Mouse (Mus musculus) liver, adult 2 months (tissue): ENCODE measurements around the gene B3gnt3. TPM values are rescaled to one million over a fixed set of nuclear protein-coding genes. Genes with fewer than 3 reads are reported as not detected.
"Not testable (repeated sequence)": the region's sequence is repeated elsewhere in the genome, so short reads cannot be mapped to it uniquely, and the experiment has no call there.

ENCODE experiments used
- DNase-seq: peaks from one replicate; pipeline ENCODE4 v3.0.0-alpha.2; 2011; ENCODE audit warnings: low read depth, low spot score; ENCODE audit errors: extremely low read depth
- H3K27ac ChIP-seq: fragments of 200-500 bp; replicated peaks from 2 replicates; pipeline ENCODE4 v1.5.1; 2012; ENCODE audit warnings: low read depth, mild to moderate bottlenecking, control low read depth, inconsistent platforms, low read length; ENCODE audit not compliant: insufficient read depth
- H3K27me3 ChIP-seq: fragments of 200-500 bp; 2 replicates; pipeline ENCODE4 v1.6.1; 2012; ENCODE audit warnings: mild to moderate bottlenecking, moderate library complexity, low read length, inconsistent platforms; ENCODE audit not compliant: control insufficient read depth, insufficient read depth
- H3K36me3 ChIP-seq: fragments of 200-500 bp; 2 replicates; pipeline ENCODE4 v1.6.1; 2012; ENCODE audit warnings: low read length, inconsistent platforms; ENCODE audit not compliant: control insufficient read depth, insufficient read depth
- H3K4me1 ChIP-seq: fragments of 200-500 bp; 2 replicates; pipeline ENCODE4 v1.6.1; 2011; ENCODE audit warnings: low read length; ENCODE audit not compliant: control insufficient read depth, insufficient read depth
- H3K4me3 ChIP-seq: fragments of 200-500 bp; 2 replicates; pipeline ENCODE4 v1.5.1; 2011; ENCODE audit warnings: low read depth, mild to moderate bottlenecking, control low read depth, low read length, moderate library complexity; ENCODE audit not compliant: insufficient read depth
- H3K79me2 ChIP-seq: fragments of 200-500 bp; 2 replicates; pipeline ENCODE4 v1.6.1; 2012; ENCODE audit warnings: inconsistent platforms, mild to moderate bottlenecking, low read length, moderate library complexity; ENCODE audit not compliant: control insufficient read depth, insufficient read depth
- H3K9ac ChIP-seq: fragments of 200-500 bp; 2 replicates; pipeline ENCODE4 v1.6.1; 2012; ENCODE audit warnings: low read depth, mild to moderate bottlenecking, control low read depth, inconsistent platforms, low read length
- CTCF ChIP-seq: fragments of 200-500 bp; IDR thresholded peaks from 2 replicates; pipeline ENCODE4 v1.5.1; 2011; ENCODE audit warnings: low read depth, low read length, control low read depth
- POLR2A ChIP-seq: fragments of 200-500 bp; IDR thresholded peaks from 2 replicates; pipeline ENCODE4 v1.6.1; 2011; ENCODE audit warnings: low read length, control low read depth; ENCODE audit not compliant: insufficient read depth; ENCODE audit errors: extremely low read depth
- WGBS: fragments of 180-500 bp; shearing (Covaris S2); methylation state at CpG from one replicate; pipeline ENCODE4 v1.1.7; 2018; 5-methylcytosine and 5-hydroxymethylcytosine counted together
- polyA plus RNA-seq: library from polyadenylated mRNA; depleted of rRNA; stranded (reverse); fragments of >200 nt; gene quantifications from 2 replicates; pipeline ENCODE4 v1.2.3, GENCODE M21; 2012
- total RNA-seq: library from RNA; depleted of rRNA; stranded (reverse); fragments of >200 nt; gene quantifications from 2 replicates; pipeline ENCODE4 v1.2.3, GENCODE M21; 2014

The B3gnt3 gene
- total and polyA plus RNA-seq, 2 experiments, result 0.92 to 2.6 TPM

GRCm38 (mm10) chr8:71707874-71708273 lies 6.3 kb upstream of the B3gnt3 start:
- peak; percentile 81 for TF ChIP-seq CTCF
- TF ChIP-seq POLR2A, result no peak
- no peaks in the 10 kb centered on the region for H3K36me3 ChIP-seq
- peak; percentile 36 for DNase-seq
- no peak overlapping the region for H3K9ac ChIP-seq
- no peak overlapping the region for H3K4me3 ChIP-seq
- no peaks in the 10 kb centered on the region for H3K4me1 ChIP-seq
- 39% methylated on average over 8 of the region's 8 CpGs for WGBS
- H3K27me3 ChIP-seq, result no peaks in the 10 kb centered on the region
- H3K79me2 ChIP-seq, result no peaks in the 10 kb centered on the region
- H3K27ac ChIP-seq, result no peak overlapping the region

GRCm38 (mm10) chr8:71703400-71703799 lies 1.8 kb upstream of the B3gnt3 start:
- not testable (repeated sequence) for H3K9ac ChIP-seq, H3K27me3 ChIP-seq, H3K79me2 ChIP-seq, H3K27ac ChIP-seq, DNase-seq, H3K36me3 ChIP-seq, H3K4me3 ChIP-seq, H3K4me1 ChIP-seq

GRCm38 (mm10) chr8:71702923-71703322 lies 1.3 kb upstream of the B3gnt3 start:
- no peaks in the 10 kb centered on the region for H3K79me2 ChIP-seq
- no peak overlapping the region for H3K4me3 ChIP-seq
- H3K4me1 ChIP-seq, result peaks cover 3% of the 10 kb centered on the region; the same call in 1 of the 2 replicates
- H3K9ac ChIP-seq, result no peak overlapping the region
- no peak for TF ChIP-seq POLR2A
- no peak for TF ChIP-seq CTCF
- H3K27me3 ChIP-seq, result no peaks in the 10 kb centered on the region
- 82% methylated on average over 3 of the region's 3 CpGs for WGBS
- H3K27ac ChIP-seq, result no peak overlapping the region
- no peak for DNase-seq
- H3K36me3 ChIP-seq, result no peaks in the 10 kb centered on the region

DNA sequence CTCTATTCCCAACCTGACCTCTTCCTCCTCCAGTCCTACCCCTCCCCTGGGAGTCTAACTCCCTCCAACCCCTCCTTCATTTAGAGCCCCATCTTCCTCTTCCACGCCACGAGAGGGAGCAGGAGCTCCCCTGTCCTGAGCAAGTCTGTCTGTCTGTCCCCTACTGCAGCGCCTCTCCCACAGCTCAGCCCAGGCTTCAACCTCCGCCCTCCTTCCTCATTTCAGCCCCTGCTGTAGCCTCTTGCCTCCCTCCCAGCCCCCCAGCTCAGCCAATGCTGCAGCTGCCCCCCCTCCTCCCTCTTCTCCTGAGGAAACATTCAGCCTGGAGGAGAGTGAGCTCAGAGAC lies 471 bp upstream of the B3gnt3 start:
- Histone ChIP-seq H3K4me1 (peaks cover 3% of the 10 kb centered on the region; the same call in 1 of the 2 replicates), H3K27ac (no peak overlapping the region), H3K9ac (no peak overlapping the region), H3K36me3 (no peaks in the 10 kb centered on the region), H3K27me3 (no peaks in the 10 kb centered on the region), H3K4me3 (no peak overlapping the region), H3K79me2 (no peaks in the 10 kb centered on the region)
- no peak for DNase-seq
- peak; percentile 35 for TF ChIP-seq CTCF
- no peak for TF ChIP-seq POLR2A
- 59% methylated on average over 4 of the region's 4 CpGs for WGBS

DNA sequence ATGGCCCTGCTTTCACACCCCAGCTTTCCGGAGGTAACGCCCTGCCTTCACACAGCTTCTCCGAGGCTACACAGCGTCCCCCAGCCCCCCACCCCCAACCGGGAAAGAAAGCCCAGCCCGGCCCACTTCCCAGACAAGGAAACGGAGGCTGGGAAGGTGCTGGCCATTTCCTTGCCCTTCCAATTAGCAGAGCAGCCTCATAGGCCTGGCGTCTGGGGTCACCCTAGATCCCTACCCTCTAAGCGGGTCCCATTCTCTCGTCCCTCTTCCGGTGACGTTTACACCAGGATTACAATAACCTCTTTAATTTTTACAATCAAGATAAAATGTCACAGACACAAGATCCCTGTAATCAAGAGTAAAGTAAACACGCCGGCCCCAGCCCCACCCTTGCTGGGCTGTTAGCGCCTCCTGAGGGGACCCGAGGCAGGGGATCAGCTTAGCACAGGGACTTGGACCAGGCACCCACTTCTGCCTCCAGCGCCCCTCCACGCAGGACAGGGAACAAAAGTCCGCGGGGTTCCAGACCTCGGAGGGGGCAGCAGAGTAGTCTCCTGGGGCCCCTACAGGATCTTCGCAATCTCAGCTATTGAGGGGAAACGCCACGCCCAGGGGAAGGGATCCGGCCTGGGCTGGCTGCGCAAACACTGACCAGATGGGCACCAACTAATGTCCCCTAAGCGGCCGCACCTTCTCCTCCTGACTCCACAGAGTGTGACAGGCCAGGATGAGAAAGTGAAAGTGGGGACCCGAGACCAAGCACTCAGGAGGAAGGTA lies 908 bp downstream of the B3gnt3 start:
- peaks cover 3% of the 10 kb centered on the region; the same call in 1 of the 2 replicates for H3K4me1 ChIP-seq
- no peaks in the 10 kb centered on the region for H3K27me3 ChIP-seq
- peak overlapping the region; percentile 26 for H3K9ac ChIP-seq
- TF ChIP-seq POLR2A (no peak), CTCF (no peak)
- 8% methylated on average over 29 of the region's 29 CpGs for WGBS
- peak overlapping the region; percentile 67 for H3K4me3 ChIP-seq
- H3K27ac ChIP-seq, result peak overlapping the region; percentile 34
- H3K36me3 ChIP-seq, result no peaks in the 10 kb centered on the region
- H3K79me2 ChIP-seq, result no peaks in the 10 kb centered on the region
- DNase-seq, result no peak

DNA sequence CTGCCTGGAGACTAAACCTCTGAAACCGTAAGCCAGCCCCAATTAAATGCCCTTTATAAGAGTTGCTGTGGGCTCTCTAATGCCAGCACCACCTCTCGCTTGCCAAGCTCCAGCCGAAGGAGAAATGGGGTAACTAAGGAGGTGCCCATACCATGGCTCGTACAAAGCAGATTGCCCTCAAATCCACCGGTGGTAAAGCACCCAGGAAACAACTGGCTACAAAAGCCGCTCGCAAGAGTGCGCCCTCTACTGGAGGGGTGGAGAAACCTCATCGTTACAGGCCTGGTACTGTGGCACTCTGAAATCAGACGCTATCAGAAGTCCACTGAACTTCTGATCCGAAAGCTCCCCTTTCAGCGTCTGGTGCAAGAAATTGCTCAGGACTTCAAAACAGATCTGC lies 6.1 kb downstream of the B3gnt3 start:
- H3K9ac ChIP-seq, H3K27ac ChIP-seq, H3K4me1 ChIP-seq, DNase-seq, H3K79me2 ChIP-seq, H3K4me3 ChIP-seq, H3K36me3 ChIP-seq: not testable (repeated sequence)
- peaks cover 12% of the 10 kb centered on the region; the same call in 1 of the 2 replicates for H3K27me3 ChIP-seq
- WGBS, result 72% methylated on average over 12 of the region's 12 CpGs
- peak; percentile 57 for TF ChIP-seq CTCF
